17 mouse cellular contexts compared by ENCODE assay signal in the genomic region with DNA sequence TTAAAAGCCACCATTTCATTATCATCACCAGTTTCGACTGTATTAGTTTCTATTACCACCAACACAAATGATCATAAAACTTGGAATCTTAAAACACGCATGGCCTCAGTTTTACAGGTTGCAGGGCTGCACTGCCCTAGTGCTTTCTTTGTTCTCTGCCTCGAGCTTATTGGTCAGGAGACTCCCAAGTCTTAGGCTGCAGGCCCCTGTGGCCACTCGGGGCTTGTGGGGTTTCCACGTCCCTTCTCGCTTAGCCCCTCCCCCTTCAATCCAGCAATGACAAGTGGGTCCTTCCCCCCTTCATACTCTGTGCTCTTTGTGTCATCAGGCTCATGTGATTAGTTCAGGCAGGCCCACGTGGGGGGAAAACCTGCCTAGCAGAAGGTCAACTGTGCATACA.
DNase-seq lines count a peak whose midpoint lies in the region; ATAC-seq and TF ChIP-seq lines count a peak whose summit lies in the region.
"Had no signal": no experiment of that assay in that cellular context is flagged by ENCODE, and none has a peak within 500 bp of the region (broad histone marks: within the 10 kb centered on the region; RNA-seq: fewer than 3 reads in every experiment).

No protein-coding gene starts in this region.

- no peaks in the 10 kb centered on the region for H3K27me3 ChIP-seq in hindbrain, embryonic 11.5 days (ENCODE audit: control insufficient read depth, insufficient read depth, low read length)
- H3K27me3 ChIP-seq in hindbrain, embryonic 14.5 days (ENCODE audit: control insufficient read depth, insufficient read depth, low read length): no peaks in the 10 kb centered on the region
- no peaks in the 10 kb centered on the region for H3K27me3 ChIP-seq in embryonic facial prominence, embryonic 14.5 days (replicated peaks; ENCODE audit: control insufficient read depth, insufficient read depth, low read length)
- H3K27me3 ChIP-seq in limb, embryonic 15.5 days: no peaks in the 10 kb centered on the region
- no peaks in the 10 kb centered on the region for H3K27me3 ChIP-seq in kidney, adult 2 months (replicated peaks; ENCODE audit: control insufficient read depth, insufficient read depth, low read length)
- H3K27me3 ChIP-seq: liver, embryonic 13.5 days; megakaryocyte, embryonic 14.5 days had no signal

- no peak for ATAC-seq in hindbrain, embryonic 11.5 days (ENCODE audit: low FRiP score)
- ATAC-seq in hindbrain, embryonic 14.5 days (ENCODE audit: low FRiP score): no peak
- ATAC-seq in embryonic facial prominence, embryonic 14.5 days (ENCODE audit: low read depth): no peak; the same call in 1 of the 2 replicates
- ATAC-seq in limb, embryonic 15.5 days (ENCODE audit: insufficient number of reproducible peaks, low FRiP score, low TSS enrichment, low read depth): no peak
- ATAC-seq: forebrain, embryonic 16.5 days; lung, postnatal 0 days had no signal

- 49% methylated on average over 7 of the region's 7 CpGs for WGBS in hindbrain, embryonic 11.5 days
- 46% methylated on average over 7 of the region's 7 CpGs for WGBS in hindbrain, embryonic 14.5 days
- WGBS in embryonic facial prominence, embryonic 14.5 days: 44% methylated on average over 7 of the region's 7 CpGs
- WGBS in limb, embryonic 15.5 days: 23% methylated on average over 7 of the region's 7 CpGs
- 68% methylated on average over 7 of the region's 7 CpGs for WGBS in kidney, adult 2 months

- no peak overlapping the region for H3K4me3 ChIP-seq in gastrocnemius, adult 2 months
- H3K4me3 ChIP-seq in hindbrain, embryonic 11.5 days (ENCODE audit: low read depth, low read length): no peak overlapping the region
- H3K4me3 ChIP-seq in hindbrain, embryonic 14.5 days (replicated peaks; ENCODE audit: low read length): no peak overlapping the region
- no peak overlapping the region for H3K4me3 ChIP-seq in embryonic facial prominence, embryonic 14.5 days (ENCODE audit: low read depth, low read length)
- H3K4me3 ChIP-seq in limb, embryonic 15.5 days: no peak overlapping the region
- H3K4me3 ChIP-seq in kidney, adult 2 months (ENCODE audit: insufficient read depth, low read depth, low read length): no peak overlapping the region
- H3K4me3 ChIP-seq: erythroblast, embryonic 14.5 days; liver, embryonic 13.5 days; megakaryocyte, embryonic 14.5 days had no signal

- no peaks in the 10 kb centered on the region for H3K4me1 ChIP-seq in hindbrain, embryonic 11.5 days (replicated peaks; ENCODE audit: control insufficient read depth, insufficient read depth, low read length)
- H3K4me1 ChIP-seq in hindbrain, embryonic 14.5 days (replicated peaks; ENCODE audit: control insufficient read depth, insufficient read depth, low read length): no peaks in the 10 kb centered on the region
- peaks cover 31% of the 10 kb centered on the region for H3K4me1 ChIP-seq in embryonic facial prominence, embryonic 14.5 days (ENCODE audit: control insufficient read depth, insufficient read depth, low read length)
- H3K4me1 ChIP-seq in limb, embryonic 15.5 days: peaks cover 10% of the 10 kb centered on the region
- H3K4me1 ChIP-seq in kidney, adult 2 months (ENCODE audit: control insufficient read depth, insufficient read depth, low read length): no peaks in the 10 kb centered on the region

- H3K9me3 ChIP-seq in hindbrain, embryonic 11.5 days (ENCODE audit: control insufficient read depth, low read length): no peaks in the 10 kb centered on the region
- no peaks in the 10 kb centered on the region for H3K9me3 ChIP-seq in hindbrain, embryonic 14.5 days (ENCODE audit: control insufficient read depth, low read length)
- no peaks in the 10 kb centered on the region for H3K9me3 ChIP-seq in embryonic facial prominence, embryonic 14.5 days (ENCODE audit: control insufficient read depth, low read length)
- H3K9me3 ChIP-seq in limb, embryonic 15.5 days: no peaks in the 10 kb centered on the region
- H3K9me3 ChIP-seq: liver, embryonic 13.5 days; megakaryocyte, embryonic 14.5 days had no signal

- no peak overlapping the region for H3K4me2 ChIP-seq in hindbrain, embryonic 11.5 days (replicated peaks; ENCODE audit: low read depth, low read length)
- H3K4me2 ChIP-seq in hindbrain, embryonic 14.5 days (replicated peaks): no peak overlapping the region
- no peak overlapping the region for H3K4me2 ChIP-seq in embryonic facial prominence, embryonic 14.5 days (ENCODE audit: low read depth, low read length)
- no peak overlapping the region for H3K4me2 ChIP-seq in limb, embryonic 15.5 days
- H3K4me2 ChIP-seq: liver, embryonic 13.5 days had no signal

- H3K27ac ChIP-seq in gastrocnemius, adult 2 months: peak overlapping the region; percentile 13; the same call in 1 of the 2 replicates
- no peak overlapping the region for H3K27ac ChIP-seq in hindbrain, embryonic 11.5 days (ENCODE audit: low read depth, low read length)
- no peak overlapping the region for H3K27ac ChIP-seq in hindbrain, embryonic 14.5 days
- H3K27ac ChIP-seq in embryonic facial prominence, embryonic 14.5 days (replicated peaks; ENCODE audit: low read depth, low read length): peak overlapping the region; percentile 78
- peak overlapping the region; percentile 33; the same call in 1 of the 2 replicates for H3K27ac ChIP-seq in limb, embryonic 15.5 days
- no peak overlapping the region for H3K27ac ChIP-seq in kidney, adult 2 months (ENCODE audit: insufficient read depth, low read depth, low read length)
- H3K27ac ChIP-seq: liver, embryonic 13.5 days had no signal

- no peak for DNase-seq in gastrocnemius, adult 2 months
- DNase-seq in gastrocnemius, postnatal 4 days (ENCODE audit: low spot score in 2 of 2): no peak
- DNase-seq in hindbrain, embryonic 11.5 days (ENCODE audit: low spot score): peak; percentile 25
- DNase-seq in hindbrain, embryonic 14.5 days (ENCODE audit: low spot score): no peak
- DNase-seq in embryonic facial prominence, embryonic 14.5 days (ENCODE audit: low spot score): no peak
- DNase-seq in cerebellum, postnatal 25 days: no peak
- no peak for DNase-seq in kidney, adult 2 months
- DNase-seq: cerebellum, adult 9-10 months; gastrocnemius, postnatal 10 days; kidney, adult 8-10 months; liver, embryonic 13.5 days; thymus, adult 18-20 months had no signal

- intact Hi-C loops in gastrocnemius, adult 2 months (cut with DNase I): no loop called here

- no peak overlapping the region for H3K9ac ChIP-seq in hindbrain, embryonic 11.5 days (ENCODE audit: low read depth, low read length)
- no peak overlapping the region for H3K9ac ChIP-seq in hindbrain, embryonic 14.5 days
- no peak overlapping the region for H3K9ac ChIP-seq in embryonic facial prominence, embryonic 14.5 days (ENCODE audit: low read depth, low read length)
- no peak overlapping the region for H3K9ac ChIP-seq in limb, embryonic 15.5 days
- H3K9ac ChIP-seq: liver, embryonic 13.5 days had no signal

- no peak for TF ChIP-seq CTCF in gastrocnemius, adult 2 months (IDR thresholded peaks at IDR 0.05)
- no peak for TF ChIP-seq CTCF in kidney, adult 2 months (conservative IDR thresholded peaks at IDR 0.05; ENCODE audit: insufficient read depth, insufficient read length, low read depth, low read length)

- no peak for TF ChIP-seq POLR2A in kidney, adult 2 months (IDR thresholded peaks at IDR 0.05; ENCODE audit: low read depth, low read length)

- H3K36me3 ChIP-seq in hindbrain, embryonic 11.5 days (ENCODE audit: control insufficient read depth, insufficient read depth, low read length): no peaks in the 10 kb centered on the region
- H3K36me3 ChIP-seq in hindbrain, embryonic 14.5 days (replicated peaks; ENCODE audit: control insufficient read depth, insufficient read depth): no peaks in the 10 kb centered on the region
- H3K36me3 ChIP-seq in embryonic facial prominence, embryonic 14.5 days (ENCODE audit: control insufficient read depth, insufficient read depth, low read length): no peaks in the 10 kb centered on the region
- no peaks in the 10 kb centered on the region for H3K36me3 ChIP-seq in limb, embryonic 15.5 days
- no peaks in the 10 kb centered on the region for H3K36me3 ChIP-seq in kidney, adult 2 months (ENCODE audit: control insufficient read depth, insufficient read depth, low read length)
- H3K36me3 ChIP-seq: liver, embryonic 13.5 days had no signal

Comparison
In these comparisons a context has a peak if more than half of its experiments do, and no peak if none do; other contexts are left out.
1. H3K27ac ChIP-seq: peak in gastrocnemius, adult 2 months (single experiment), embryonic facial prominence, embryonic 14.5 days (single experiment) and limb, embryonic 15.5 days (single experiment); none in hindbrain, embryonic 11.5 days (single experiment), hindbrain, embryonic 14.5 days (single experiment) and kidney, adult 2 months (single experiment).